Mouse (Mus musculus): Measurements from ENCODE around the gene Slc44a1. TPM values are rescaled to one million over a fixed set of nuclear protein-coding genes. Genes with fewer than 3 reads are reported as not detected.
A peak's percentile ranks its signal among the peaks of the same experiment; 100 is the strongest.

Gene Slc44a1
- polyA plus RNA-seq, 1 experiment from 2014 or later: 51.5 TPM

DNA sequence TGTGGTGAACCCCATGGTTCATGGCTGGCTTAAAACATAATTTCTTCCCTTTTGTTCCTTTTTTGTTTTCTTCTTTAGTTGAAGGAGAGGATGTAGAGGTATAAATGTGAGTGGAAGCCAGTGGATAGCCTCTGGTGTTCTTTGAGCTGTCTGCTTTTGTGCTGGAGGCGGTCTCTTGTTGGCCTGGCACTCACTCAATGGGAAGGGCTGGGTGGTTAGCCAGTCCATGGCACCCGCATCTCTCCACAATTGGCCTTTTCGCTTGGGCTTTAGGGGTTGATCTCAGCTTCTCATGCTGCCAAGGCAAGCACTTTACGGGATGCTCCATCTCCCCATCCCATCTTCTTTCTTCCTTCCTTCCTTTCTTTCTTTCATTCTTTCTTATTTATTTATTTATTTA, 7.6 kb downstream of the Slc44a1 start:
- H3K4me2 ChIP-seq: no peak overlapping the region
- DNase-seq: no peak

DNA sequence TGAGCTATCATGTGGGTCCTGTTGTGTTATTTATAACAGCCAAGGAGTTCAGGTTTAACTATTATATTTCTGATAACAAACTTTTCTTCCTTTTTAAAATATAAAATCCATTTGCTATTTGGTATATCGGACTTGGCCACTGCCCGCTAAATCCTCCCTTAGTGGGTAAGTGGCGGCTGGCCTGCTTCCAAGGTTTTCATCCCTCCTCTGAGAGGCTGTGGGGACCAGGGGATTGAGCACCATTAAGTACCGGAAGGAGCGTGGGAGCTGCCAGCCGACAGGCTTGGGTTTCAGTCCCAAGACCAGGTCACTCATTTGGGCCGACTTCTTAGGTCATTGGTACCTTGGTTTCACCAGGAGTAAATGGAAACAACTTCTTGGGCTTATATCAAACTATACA, 10.5 kb downstream of the Slc44a1 start:
- H3K27me3 ChIP-seq (ENCODE audit: insufficient read depth, low read length): no peaks in the 10 kb centered on the region
- H3K36me3 ChIP-seq (ENCODE audit: insufficient read depth): no peaks in the 10 kb centered on the region
- H3K4me1 ChIP-seq (ENCODE audit: insufficient read depth): peaks cover 5% of the 10 kb centered on the region; the same call in 1 of the 2 replicates
- H3K4me3 ChIP-seq (ENCODE audit: low read depth, low read length): no peak overlapping the region
- H3K9me3 ChIP-seq (ENCODE audit: low read depth, low read length): no peaks in the 10 kb centered on the region
- 71% methylated on average over 7 of the region's 7 CpGs for WGBS
- no peak overlapping the region for H3K27ac ChIP-seq (ENCODE audit: low read depth)
- no peak overlapping the region for H3K9ac ChIP-seq
- H3K4me2 ChIP-seq: no peak overlapping the region
- DNase-seq: peak; percentile 35
- no peak for ATAC-seq (ENCODE audit: insufficient read depth)
- no peak for TF ChIP-seq CTCF (IDR thresholded peaks at IDR 0.05; ENCODE audit: low read depth)

More for the DNA sequence above, 7.6 kb downstream of the Slc44a1 start:
- Histone ChIP-seq H3K27me3 (ENCODE audit: insufficient read depth, low read length) (no peaks in the 10 kb centered on the region), H3K9me3 (ENCODE audit: low read depth, low read length) (no peaks in the 10 kb centered on the region), H3K36me3 (ENCODE audit: insufficient read depth) (no peaks in the 10 kb centered on the region), H3K4me3 (ENCODE audit: low read depth, low read length) (no peak overlapping the region), H3K4me1 (ENCODE audit: insufficient read depth) (peaks cover 5% of the 10 kb centered on the region; the same call in 1 of the 2 replicates), H3K9ac (no peak overlapping the region), H3K27ac (ENCODE audit: low read depth) (no peak overlapping the region)
- TF ChIP-seq CTCF (IDR thresholded peaks at IDR 0.05; ENCODE audit: low read depth): no peak
- no peak for ATAC-seq (ENCODE audit: insufficient read depth)
- 94% methylated on average over 4 of the region's 4 CpGs for WGBS

DNA sequence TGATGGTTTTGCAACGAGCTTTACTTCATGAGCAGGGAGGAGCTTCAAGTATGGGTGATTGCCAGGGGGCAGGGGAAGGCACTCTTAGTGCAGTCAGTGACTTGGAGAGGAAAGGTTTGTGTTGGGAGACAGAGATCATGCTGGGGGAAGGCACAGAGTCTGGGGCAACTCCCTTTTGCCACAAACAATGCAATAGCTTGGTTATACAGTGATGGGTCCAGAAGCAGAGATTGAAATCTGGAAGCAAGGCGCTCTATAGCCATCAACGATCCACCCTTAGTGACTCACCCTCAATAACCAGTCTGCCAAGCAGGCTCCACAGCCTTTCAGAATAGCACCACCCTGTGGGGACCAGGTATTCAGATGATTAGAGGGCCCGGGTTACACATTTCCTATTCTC, 11.7 kb downstream of the Slc44a1 start:
- Histone ChIP-seq H3K9me3 (ENCODE audit: low read depth, low read length) (no peaks in the 10 kb centered on the region), H3K4me2 (no peak overlapping the region), H3K4me1 (ENCODE audit: insufficient read depth) (peaks cover 5% of the 10 kb centered on the region; the same call in 1 of the 2 replicates), H3K9ac (no peak overlapping the region), H3K27ac (ENCODE audit: low read depth) (no peak overlapping the region), H3K27me3 (ENCODE audit: insufficient read depth, low read length) (no peaks in the 10 kb centered on the region), H3K4me3 (ENCODE audit: low read depth, low read length) (no peak overlapping the region), H3K36me3 (ENCODE audit: insufficient read depth) (no peaks in the 10 kb centered on the region)
- DNase-seq: peak; percentile 45
- WGBS: 62% methylated on average over 4 of the region's 4 CpGs
- no peak for ATAC-seq (ENCODE audit: insufficient read depth)
- TF ChIP-seq CTCF (IDR thresholded peaks at IDR 0.05; ENCODE audit: low read depth): peak; percentile 31

DNA sequence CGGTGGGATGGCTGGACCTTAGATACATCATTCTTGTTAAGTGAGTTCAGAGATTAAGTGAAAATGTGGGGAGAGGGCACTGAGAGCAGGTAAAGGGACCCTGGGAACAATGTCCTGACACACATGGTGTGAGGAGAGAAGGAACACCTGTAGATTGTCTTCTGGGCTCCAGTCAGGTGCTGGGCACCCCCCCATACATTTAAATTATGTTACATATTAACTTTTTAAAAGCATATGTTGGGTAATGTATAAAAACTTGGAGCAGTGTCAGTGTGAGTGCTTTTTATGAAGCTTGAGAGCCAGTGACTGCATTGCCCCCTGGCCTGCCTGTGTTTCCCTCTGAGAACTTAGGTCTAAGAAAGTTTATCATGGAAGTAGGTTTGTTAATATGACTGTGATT, 12.2 kb downstream of the Slc44a1 start:
- no peak overlapping the region for H3K9ac ChIP-seq
- WGBS: 61% methylated on average over 1 of the region's 1 CpGs
- ATAC-seq (ENCODE audit: insufficient read depth) (no peak), DNase-seq (no peak)
- TF ChIP-seq CTCF (IDR thresholded peaks at IDR 0.05; ENCODE audit: low read depth): no peak
- no peak overlapping the region for H3K4me3 ChIP-seq (ENCODE audit: low read depth, low read length)
- H3K4me2 ChIP-seq: no peak overlapping the region
- peaks cover 5% of the 10 kb centered on the region; the same call in 1 of the 2 replicates for H3K4me1 ChIP-seq (ENCODE audit: insufficient read depth)
- H3K9me3 ChIP-seq (ENCODE audit: low read depth, low read length): no peaks in the 10 kb centered on the region
- H3K36me3 ChIP-seq (ENCODE audit: insufficient read depth): no peaks in the 10 kb centered on the region
- H3K27ac ChIP-seq (ENCODE audit: low read depth): no peak overlapping the region
- H3K27me3 ChIP-seq (ENCODE audit: insufficient read depth, low read length): no peaks in the 10 kb centered on the region

DNA sequence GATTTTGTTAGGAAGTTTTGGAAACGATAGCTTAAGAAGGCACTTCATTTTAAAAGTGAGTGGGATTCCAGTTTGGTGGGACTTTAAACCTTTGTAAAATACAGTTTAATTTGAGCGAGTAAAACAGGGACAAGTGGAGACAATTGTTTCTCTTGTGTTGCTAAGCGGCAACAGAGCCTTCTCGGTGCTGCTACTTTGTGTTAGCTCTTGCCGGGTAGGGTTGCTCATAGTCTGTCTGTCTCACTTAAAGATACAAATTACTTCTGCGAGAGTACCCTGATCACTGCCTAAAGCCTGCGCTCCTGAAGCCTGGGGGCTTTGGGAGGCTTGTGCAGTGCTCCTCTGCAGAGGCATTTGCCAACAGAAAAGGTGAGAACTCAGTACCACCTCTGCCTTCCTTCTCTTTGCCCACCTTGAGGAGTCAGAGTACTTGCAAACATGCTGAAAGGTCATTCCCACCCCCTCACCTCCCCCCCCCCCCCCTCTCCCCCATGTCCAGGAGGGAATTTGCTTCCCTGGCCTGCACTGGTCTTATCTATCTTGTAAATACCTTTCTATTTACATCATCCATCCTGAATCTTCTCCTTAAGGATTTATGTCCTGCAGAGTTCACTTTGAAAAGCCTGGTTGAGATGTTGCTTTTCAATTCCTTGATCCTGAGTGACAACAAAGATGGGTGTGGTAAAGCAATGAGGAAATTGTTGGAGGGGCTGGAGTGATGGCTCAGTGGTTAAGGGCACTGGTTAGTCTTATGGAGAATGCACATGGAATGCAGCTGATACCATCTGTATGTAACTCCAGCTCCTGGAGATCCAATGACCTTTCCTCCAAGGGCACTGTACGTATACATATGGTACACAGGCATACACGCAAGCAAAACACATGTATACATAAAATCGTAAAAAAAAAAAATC, 13.0 kb downstream of the Slc44a1 start:
- H3K27ac ChIP-seq (ENCODE audit: low read depth): no peak overlapping the region
- no peak overlapping the region for H3K4me3 ChIP-seq (ENCODE audit: low read depth, low read length)
- no peak for ATAC-seq (ENCODE audit: insufficient read depth)
- no peaks in the 10 kb centered on the region for H3K27me3 ChIP-seq (ENCODE audit: insufficient read depth, low read length)
- H3K4me2 ChIP-seq: no peak overlapping the region
- peaks cover 5% of the 10 kb centered on the region; the same call in 1 of the 2 replicates for H3K4me1 ChIP-seq (ENCODE audit: insufficient read depth)
- no peaks in the 10 kb centered on the region for H3K36me3 ChIP-seq (ENCODE audit: insufficient read depth)
- no peak overlapping the region for H3K9ac ChIP-seq
- DNase-seq: no peak
- TF ChIP-seq CTCF (IDR thresholded peaks at IDR 0.05; ENCODE audit: low read depth): no peak
- WGBS: 50% methylated on average over 10 of the region's 10 CpGs
- no peaks in the 10 kb centered on the region for H3K9me3 ChIP-seq (ENCODE audit: low read depth, low read length)

DNA sequence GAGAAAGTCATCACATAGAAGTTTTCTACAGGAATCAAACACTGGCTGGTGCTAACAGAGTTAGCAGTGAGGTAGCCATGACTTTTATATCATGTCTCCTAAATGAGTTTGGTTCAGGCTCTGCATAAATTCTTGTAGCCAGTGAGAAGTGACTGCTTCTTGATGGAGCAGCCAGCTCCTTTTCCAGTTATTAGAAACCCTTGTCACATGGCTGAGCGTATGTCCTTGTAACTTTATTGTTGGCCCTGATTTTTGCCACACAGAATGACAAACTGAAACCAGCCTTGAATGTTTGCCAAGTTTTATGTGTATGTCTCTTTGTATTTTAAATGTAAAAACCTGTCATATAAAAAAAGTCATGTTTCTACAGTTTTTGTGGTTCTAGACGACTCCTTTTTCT, 15.7 kb downstream of the Slc44a1 start:
- Histone ChIP-seq H3K4me3 (ENCODE audit: low read depth, low read length) (no peak overlapping the region), H3K9me3 (ENCODE audit: low read depth, low read length) (no peaks in the 10 kb centered on the region), H3K9ac (no peak overlapping the region), H3K27me3 (ENCODE audit: insufficient read depth, low read length) (no peaks in the 10 kb centered on the region), H3K4me2 (no peak overlapping the region), H3K27ac (ENCODE audit: low read depth) (no peak overlapping the region), H3K4me1 (ENCODE audit: insufficient read depth) (peaks cover 5% of the 10 kb centered on the region; the same call in 1 of the 2 replicates), H3K36me3 (ENCODE audit: insufficient read depth) (no peaks in the 10 kb centered on the region)
- TF ChIP-seq CTCF (IDR thresholded peaks at IDR 0.05; ENCODE audit: low read depth): no peak
- ATAC-seq (ENCODE audit: insufficient read depth) (no peak), DNase-seq (no peak)
- WGBS: 58% methylated on average over 2 of the region's 2 CpGs

DNA sequence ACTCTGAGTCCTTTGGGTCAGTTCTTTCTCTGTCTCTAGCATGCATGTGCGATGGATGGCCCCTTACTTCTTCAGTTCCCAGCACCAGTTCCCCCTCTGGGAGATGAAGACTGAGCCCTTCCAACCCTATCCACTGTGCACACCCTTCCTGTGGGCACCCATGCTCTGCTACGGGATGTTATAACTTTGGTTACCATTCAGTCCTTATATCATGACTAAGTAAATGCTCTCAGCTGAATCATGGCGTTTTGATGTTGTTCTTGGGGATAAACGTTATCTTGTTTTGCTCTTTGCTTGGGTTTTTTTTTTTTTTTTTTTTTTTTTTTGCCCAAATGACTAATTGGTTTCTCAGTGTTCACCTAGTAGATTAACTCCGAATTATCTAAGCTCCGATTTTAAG, 16.4 kb downstream of the Slc44a1 start:
- DNase-seq: no peak
- no peak overlapping the region for H3K9ac ChIP-seq
- no peaks in the 10 kb centered on the region for H3K36me3 ChIP-seq (ENCODE audit: insufficient read depth)
- H3K4me2 ChIP-seq: no peak overlapping the region
- no peak for TF ChIP-seq CTCF (IDR thresholded peaks at IDR 0.05; ENCODE audit: low read depth)
- H3K9me3 ChIP-seq (ENCODE audit: low read depth, low read length): no peaks in the 10 kb centered on the region
- no peak for ATAC-seq (ENCODE audit: insufficient read depth)
- H3K27ac ChIP-seq (ENCODE audit: low read depth): no peak overlapping the region
- WGBS: 88% methylated on average over 6 of the region's 6 CpGs
- H3K27me3 ChIP-seq (ENCODE audit: insufficient read depth, low read length): no peaks in the 10 kb centered on the region
- H3K4me1 ChIP-seq (ENCODE audit: insufficient read depth): peaks cover 2% of the 10 kb centered on the region; the same call in 1 of the 2 replicates
- no peak overlapping the region for H3K4me3 ChIP-seq (ENCODE audit: low read depth, low read length)
